Mouse (Mus musculus): ENCODE measurements around the gene Armc9. TPM values are rescaled to one million over a fixed set of nuclear protein-coding genes. Genes with fewer than 3 reads are reported as not detected.
A peak's percentile ranks its signal among the peaks of the same experiment; 100 is the strongest.

Gene Armc9
- polyA plus RNA-seq, 1 experiment from 2014 or later, result 31.9 TPM

DNA sequence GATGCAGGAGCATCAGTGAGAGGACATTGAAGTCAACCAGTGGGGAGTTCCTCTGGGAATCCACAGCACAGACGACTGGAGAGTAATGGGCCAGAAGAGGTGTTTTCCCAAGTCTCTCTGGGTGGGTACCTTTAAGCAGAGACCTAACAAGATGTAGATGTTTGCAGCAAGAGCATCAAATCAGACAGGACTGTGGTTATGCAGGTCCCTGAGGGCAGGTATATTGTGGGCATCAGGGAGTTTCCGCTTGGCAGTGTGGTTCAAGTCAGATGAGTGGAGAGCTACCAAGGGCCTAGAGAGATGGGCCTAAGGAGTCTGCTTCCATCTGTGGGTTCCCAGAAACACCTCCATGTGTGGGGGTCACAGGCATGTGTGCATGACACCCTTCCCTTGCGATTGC lies 1.5 kb downstream of the Armc9 start:
- ATAC-seq (ENCODE audit: insufficient read depth, low FRiP score, low TSS enrichment), result no peak
- Histone ChIP-seq H3K36me3 (ENCODE audit: control insufficient read depth, insufficient read depth, low read length) (no peaks in the 10 kb centered on the region), H3K9me3 (ENCODE audit: control insufficient read depth, low read length) (no peaks in the 10 kb centered on the region), H3K9ac (ENCODE audit: low read length) (no peak overlapping the region), H3K4me3 (ENCODE audit: low read depth, low read length) (no peak overlapping the region), H3K4me1 (ENCODE audit: control insufficient read depth, insufficient read depth, low read length) (peaks cover 8% of the 10 kb centered on the region), H3K27ac (ENCODE audit: low read depth, low read length) (no peak overlapping the region), H3K27me3 (ENCODE audit: control insufficient read depth, insufficient read depth, low read length) (no peaks in the 10 kb centered on the region), H3K4me2 (ENCODE audit: low read depth) (no peak overlapping the region)
- 84% methylated on average over 3 of the region's 3 CpGs for WGBS
- no peak for DNase-seq (ENCODE audit: low spot score)

GRCm38 (mm10) chr1:86156595-86156994 lies 2.0 kb downstream of the Armc9 start:
- no peak for ATAC-seq (ENCODE audit: insufficient read depth, low FRiP score, low TSS enrichment)
- H3K9me3 ChIP-seq (ENCODE audit: control insufficient read depth, low read length), result no peaks in the 10 kb centered on the region
- H3K4me2 ChIP-seq (ENCODE audit: low read depth), result no peak overlapping the region
- H3K4me3 ChIP-seq (ENCODE audit: low read depth, low read length), result no peak overlapping the region
- H3K36me3 ChIP-seq (ENCODE audit: control insufficient read depth, insufficient read depth, low read length), result no peaks in the 10 kb centered on the region
- H3K4me1 ChIP-seq (ENCODE audit: control insufficient read depth, insufficient read depth, low read length), result peaks cover 8% of the 10 kb centered on the region
- no peak overlapping the region for H3K9ac ChIP-seq (ENCODE audit: low read length)
- 91% methylated on average over 6 of the region's 6 CpGs for WGBS
- DNase-seq (ENCODE audit: low spot score), result no peak
- no peaks in the 10 kb centered on the region for H3K27me3 ChIP-seq (ENCODE audit: control insufficient read depth, insufficient read depth, low read length)
- no peak overlapping the region for H3K27ac ChIP-seq (ENCODE audit: low read depth, low read length)

DNA sequence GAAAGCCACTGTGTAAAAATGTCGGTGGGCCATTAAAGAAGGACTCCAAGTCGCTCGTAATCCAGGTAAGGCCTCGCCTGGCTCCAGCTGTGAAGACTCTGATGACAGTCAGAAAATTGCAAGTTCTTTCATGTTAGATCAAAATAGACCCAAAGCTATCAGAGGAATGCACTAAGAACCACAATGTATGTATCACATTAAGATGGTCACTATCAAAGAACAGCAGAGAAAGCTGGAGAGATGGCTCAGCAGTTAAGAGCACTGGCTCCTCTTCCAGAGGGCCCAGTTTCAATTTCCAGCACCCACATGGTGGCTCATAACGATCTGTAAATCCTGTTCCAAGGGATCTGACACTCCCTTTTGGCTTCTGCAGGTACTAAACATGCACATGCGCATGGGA lies 5.5 kb downstream of the Armc9 start:
- Histone ChIP-seq H3K4me2 (ENCODE audit: low read depth) (no peak overlapping the region), H3K9me3 (ENCODE audit: control insufficient read depth, low read length) (no peaks in the 10 kb centered on the region), H3K27me3 (ENCODE audit: control insufficient read depth, insufficient read depth, low read length) (no peaks in the 10 kb centered on the region), H3K36me3 (ENCODE audit: control insufficient read depth, insufficient read depth, low read length) (no peaks in the 10 kb centered on the region; the same call in 1 of the 2 replicates), H3K9ac (ENCODE audit: low read length) (no peak overlapping the region), H3K27ac (ENCODE audit: low read depth, low read length) (no peak overlapping the region), H3K4me3 (ENCODE audit: low read depth, low read length) (no peak overlapping the region), H3K4me1 (ENCODE audit: control insufficient read depth, insufficient read depth, low read length) (peaks cover 7% of the 10 kb centered on the region)
- no peak for DNase-seq (ENCODE audit: low spot score)
- WGBS, result 95% methylated on average over 6 of the region's 6 CpGs
- ATAC-seq (ENCODE audit: insufficient read depth, low FRiP score, low TSS enrichment), result no peak

GRCm38 (mm10) chr1:86160479-86160878 lies 5.9 kb downstream of the Armc9 start:
- H3K27ac ChIP-seq (ENCODE audit: low read depth, low read length), result no peak overlapping the region
- DNase-seq (ENCODE audit: low spot score) (no peak), ATAC-seq (ENCODE audit: insufficient read depth, low FRiP score, low TSS enrichment) (no peak)
- no peaks in the 10 kb centered on the region; the same call in 1 of the 2 replicates for H3K36me3 ChIP-seq (ENCODE audit: control insufficient read depth, insufficient read depth, low read length)
- WGBS, result 92% methylated on average over 5 of the region's 5 CpGs
- H3K4me1 ChIP-seq (ENCODE audit: control insufficient read depth, insufficient read depth, low read length), result peaks cover 3% of the 10 kb centered on the region
- H3K9ac ChIP-seq (ENCODE audit: low read length), result no peak overlapping the region
- H3K9me3 ChIP-seq (ENCODE audit: control insufficient read depth, low read length), result no peaks in the 10 kb centered on the region
- H3K4me2 ChIP-seq (ENCODE audit: low read depth), result no peak overlapping the region
- H3K4me3 ChIP-seq (ENCODE audit: low read depth, low read length), result no peak overlapping the region
- no peaks in the 10 kb centered on the region for H3K27me3 ChIP-seq (ENCODE audit: control insufficient read depth, insufficient read depth, low read length)

- no peak for DNase-seq (ENCODE audit: low spot score)
- H3K36me3 ChIP-seq (ENCODE audit: control insufficient read depth, insufficient read depth, low read length), result no peaks in the 10 kb centered on the region; the same call in 1 of the 2 replicates
- no peaks in the 10 kb centered on the region for H3K9me3 ChIP-seq (ENCODE audit: control insufficient read depth, low read length)
- no peak overlapping the region for H3K27ac ChIP-seq (ENCODE audit: low read depth, low read length)
- WGBS, result 97% methylated on average over 5 of the region's 5 CpGs
- no peak overlapping the region for H3K4me2 ChIP-seq (ENCODE audit: low read depth)
- no peaks in the 10 kb centered on the region for H3K27me3 ChIP-seq (ENCODE audit: control insufficient read depth, insufficient read depth, low read length)
- no peak overlapping the region for H3K4me3 ChIP-seq (ENCODE audit: low read depth, low read length)
- H3K4me1 ChIP-seq (ENCODE audit: control insufficient read depth, insufficient read depth, low read length), result no peaks in the 10 kb centered on the region
- no peak overlapping the region for H3K9ac ChIP-seq (ENCODE audit: low read length)
- ATAC-seq (ENCODE audit: insufficient read depth, low FRiP score, low TSS enrichment), result no peak
Measured at GRCm38 (mm10) chr1:86161061-86161460, 6.5 kb downstream of the Armc9 start.

- Histone ChIP-seq H3K4me3 (ENCODE audit: low read depth, low read length) (no peak overlapping the region), H3K4me2 (ENCODE audit: low read depth) (no peak overlapping the region), H3K9me3 (ENCODE audit: control insufficient read depth, low read length) (no peaks in the 10 kb centered on the region), H3K27ac (ENCODE audit: low read depth, low read length) (no peak overlapping the region), H3K4me1 (ENCODE audit: control insufficient read depth, insufficient read depth, low read length) (no peaks in the 10 kb centered on the region), H3K27me3 (ENCODE audit: control insufficient read depth, insufficient read depth, low read length) (no peaks in the 10 kb centered on the region), H3K9ac (ENCODE audit: low read length) (no peak overlapping the region), H3K36me3 (ENCODE audit: control insufficient read depth, insufficient read depth, low read length) (peaks cover 2% of the 10 kb centered on the region; the same call in 1 of the 2 replicates)
- ATAC-seq (ENCODE audit: insufficient read depth, low FRiP score, low TSS enrichment) (no peak), DNase-seq (ENCODE audit: low spot score) (no peak)
- 93% methylated on average over 5 of the region's 5 CpGs for WGBS
Measured at GRCm38 (mm10) chr1:86174602-86175001, 20.0 kb downstream of the Armc9 start.

DNA sequence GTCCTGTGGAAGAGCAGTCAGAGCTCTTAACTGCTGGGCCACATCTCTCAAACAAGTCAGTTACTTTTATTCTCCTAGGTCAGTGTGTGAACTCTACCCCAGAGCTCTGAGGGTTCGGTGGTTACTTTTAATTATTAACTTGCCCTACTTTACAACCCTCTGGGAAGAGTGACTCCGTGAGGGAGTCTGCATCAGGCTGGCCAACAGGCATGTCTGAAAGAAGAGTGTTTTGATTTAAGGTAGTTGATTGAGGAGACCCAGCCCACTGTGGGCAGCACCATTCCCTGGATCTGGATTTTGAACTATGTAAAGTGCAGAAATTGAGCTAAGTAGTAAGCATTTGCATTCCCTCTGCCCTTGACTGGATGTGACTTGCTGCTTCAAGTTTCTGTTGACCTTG lies 21.5 kb downstream of the Armc9 start:
- DNase-seq (ENCODE audit: low spot score) (no peak), ATAC-seq (ENCODE audit: insufficient read depth, low FRiP score, low TSS enrichment) (no peak)
- H3K9ac ChIP-seq (ENCODE audit: low read length), result no peak overlapping the region
- no peak overlapping the region for H3K4me3 ChIP-seq (ENCODE audit: low read depth, low read length)
- no peaks in the 10 kb centered on the region for H3K4me1 ChIP-seq (ENCODE audit: control insufficient read depth, insufficient read depth, low read length)
- no peaks in the 10 kb centered on the region for H3K9me3 ChIP-seq (ENCODE audit: control insufficient read depth, low read length)
- no peak overlapping the region for H3K4me2 ChIP-seq (ENCODE audit: low read depth)
- peaks cover 2% of the 10 kb centered on the region; the same call in 1 of the 2 replicates for H3K36me3 ChIP-seq (ENCODE audit: control insufficient read depth, insufficient read depth, low read length)
- no peak overlapping the region for H3K27ac ChIP-seq (ENCODE audit: low read depth, low read length)
- H3K27me3 ChIP-seq (ENCODE audit: control insufficient read depth, insufficient read depth, low read length), result no peaks in the 10 kb centered on the region
- 50% methylated on average over 2 of the region's 2 CpGs for WGBS

GRCm38 (mm10) chr1:86178462-86179253 lies 24.1 kb downstream of the Armc9 start:
- no peaks in the 10 kb centered on the region for H3K4me1 ChIP-seq (ENCODE audit: control insufficient read depth, insufficient read depth, low read length)
- 48% methylated on average over 7 of the region's 7 CpGs for WGBS
- H3K9ac ChIP-seq (ENCODE audit: low read length), result no peak overlapping the region
- DNase-seq (ENCODE audit: low spot score) (peak; percentile 84), ATAC-seq (ENCODE audit: insufficient read depth, low FRiP score, low TSS enrichment) (peak; percentile 71)
- peaks cover 2% of the 10 kb centered on the region; the same call in 1 of the 2 replicates for H3K36me3 ChIP-seq (ENCODE audit: control insufficient read depth, insufficient read depth, low read length)
- H3K9me3 ChIP-seq (ENCODE audit: control insufficient read depth, low read length), result no peaks in the 10 kb centered on the region
- no peak overlapping the region for H3K27ac ChIP-seq (ENCODE audit: low read depth, low read length)
- H3K4me2 ChIP-seq (ENCODE audit: low read depth), result no peak overlapping the region
- no peaks in the 10 kb centered on the region for H3K27me3 ChIP-seq (ENCODE audit: control insufficient read depth, insufficient read depth, low read length)
- H3K4me3 ChIP-seq (ENCODE audit: low read depth, low read length), result no peak overlapping the region

DNA sequence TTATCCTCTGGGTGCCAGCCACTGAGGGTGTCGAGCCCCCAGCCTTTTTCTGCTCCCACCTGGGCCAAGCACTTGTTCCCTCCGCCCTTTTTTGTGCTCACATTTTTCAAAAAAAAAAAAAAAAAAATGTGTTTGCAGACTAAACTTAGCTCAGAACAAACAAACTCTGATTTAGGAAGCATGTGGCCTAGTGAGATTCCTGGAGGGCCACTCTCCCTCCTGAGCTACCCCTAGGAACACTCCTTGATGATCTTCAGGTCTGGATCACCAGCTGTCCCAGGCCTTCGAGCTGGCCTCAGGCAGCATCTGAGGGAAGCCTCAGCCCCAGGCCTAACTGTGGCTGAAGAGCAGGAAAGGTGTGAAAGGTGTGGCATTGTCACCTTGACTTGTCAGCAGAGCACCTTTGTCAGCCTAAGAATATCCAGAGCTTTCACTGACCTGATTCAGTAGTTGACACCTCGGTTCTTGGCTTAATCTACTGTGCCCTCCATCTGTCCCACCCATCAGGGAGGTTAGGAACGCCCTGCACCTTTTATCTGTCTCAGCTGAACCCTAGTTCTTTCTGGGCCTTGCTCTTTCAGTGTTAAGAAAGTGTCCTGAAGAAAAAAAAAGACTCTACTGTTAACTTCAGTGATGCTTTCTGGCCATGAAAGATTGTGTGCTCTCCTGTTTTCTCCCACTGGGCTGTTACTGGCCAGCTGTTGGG lies 27.6 kb downstream of the Armc9 start:
- DNase-seq (ENCODE audit: low spot score) (no peak), ATAC-seq (ENCODE audit: insufficient read depth, low FRiP score, low TSS enrichment) (no peak)
- H3K4me1 ChIP-seq (ENCODE audit: control insufficient read depth, insufficient read depth, low read length), result no peaks in the 10 kb centered on the region
- no peaks in the 10 kb centered on the region for H3K9me3 ChIP-seq (ENCODE audit: control insufficient read depth, low read length)
- H3K9ac ChIP-seq (ENCODE audit: low read length), result no peak overlapping the region
- H3K36me3 ChIP-seq (ENCODE audit: control insufficient read depth, insufficient read depth, low read length), result no peaks in the 10 kb centered on the region
- no peak overlapping the region for H3K4me3 ChIP-seq (ENCODE audit: low read depth, low read length)
- whole genome bisulfite sequencing, result 84% methylated on average over 5 of the region's 5 CpGs
- H3K4me2 ChIP-seq (ENCODE audit: low read depth), result no peak overlapping the region
- H3K27me3 ChIP-seq (ENCODE audit: control insufficient read depth, insufficient read depth, low read length), result no peaks in the 10 kb centered on the region
- H3K27ac ChIP-seq (ENCODE audit: low read depth, low read length), result no peak overlapping the region

Measured in neural tube, embryonic 11.5 days (tissue).